Mouse (Mus musculus) C2C12 (cell line): ENCODE data around the gene A630010A05Rik. TPM values are rescaled to one million over a fixed set of nuclear protein-coding genes. Genes with fewer than 3 reads are reported as not detected.
"Not testable (repeated sequence)": the region's sequence is repeated elsewhere in the genome, so short reads cannot be mapped to it uniquely, and the experiment has no call there.

Experiments
- H3K27me3 ChIP-seq: one replicate; pipeline ENCODE4 v1.6.1; 2011; ENCODE audit not compliant: control insufficient read depth, insufficient read depth, insufficient read length
- H3K36me3 ChIP-seq: one replicate; pipeline ENCODE4 v1.6.1; 2011; ENCODE audit not compliant: control insufficient read depth, insufficient read depth
- H3K4me3 ChIP-seq: one replicate; pipeline ENCODE4 v1.5.1; 2011; ENCODE audit warnings: mild to moderate bottlenecking, control low read depth; ENCODE audit not compliant: poor library complexity, insufficient read depth, severe bottlenecking
- H3K79me2 ChIP-seq: one replicate; pipeline ENCODE4 v1.6.1; 2011; ENCODE audit not compliant: control insufficient read depth, insufficient read depth
- H3K79me3 ChIP-seq: one replicate; pipeline ENCODE4 v1.6.1; 2011; ENCODE audit warnings: low read depth, control low read depth
- H3ac ChIP-seq: one replicate; pipeline ENCODE3; 2011; ENCODE audit warnings: low read depth; ENCODE audit not compliant: control insufficient read depth, insufficient read length
- CEBPB ChIP-seq: IDR thresholded peaks from one replicate; pipeline ENCODE4 v1.6.1; 2011; ENCODE audit warnings: low read depth, mild to moderate bottlenecking, control low read depth, moderate library complexity
- CTCF ChIP-seq: IDR thresholded peaks from one replicate; pipeline ENCODE4 v1.5.1; 2011; ENCODE audit not compliant: control insufficient read depth, insufficient read depth, insufficient read length
- FOSL1 ChIP-seq: IDR thresholded peaks from one replicate; pipeline ENCODE4 v1.8.0; 2011; ENCODE audit warnings: mild to moderate bottlenecking, low read length; ENCODE audit not compliant: poor library complexity, insufficient read depth, severe bottlenecking
- MAX ChIP-seq: IDR thresholded peaks from one replicate; pipeline ENCODE4 v1.6.1; 2011; ENCODE audit warnings: mild to moderate bottlenecking, control low read depth
- MYOD1 ChIP-seq: IDR thresholded peaks from one replicate; pipeline ENCODE4 v1.6.1; 2011; ENCODE audit warnings: low read depth; ENCODE audit not compliant: control insufficient read depth, insufficient read length
- MYOG ChIP-seq: IDR thresholded peaks from one replicate; pipeline ENCODE4 v1.6.1; 2011; ENCODE audit not compliant: control insufficient read depth, insufficient read length; ENCODE audit errors: extremely low read depth
- USF1 ChIP-seq: IDR thresholded peaks from one replicate; pipeline ENCODE4 v1.6.1; 2011; ENCODE audit warnings: low read depth, mild to moderate bottlenecking, control low read depth, moderate library complexity
- long read RNA-seq, 2 experiments: library from polyadenylated mRNA; unstranded; transcript quantifications; one replicate each; pipeline ENCODE4 v2.0.0; 2019 to 2020
- polyA plus RNA-seq: library from polyadenylated mRNA; unstranded; fragments of >200 nt; fragmentation: generic; extraction: Trizol; gene quantifications from one replicate; pipeline ENCODE4 v1.2.1, GENCODE M21; 2012; ENCODE audit warnings: missing spikeins

The A630010A05Rik gene
- not detected for polyA plus RNA-seq
- long read RNA-seq, experiment 1: 0 reads
- long read RNA-seq, experiment 2: 0 reads

- Histone ChIP-seq H3K79me2 (no peaks in the 10 kb centered on the region), H3K27me3 (no peaks in the 10 kb centered on the region)
- TF ChIP-seq FOSL1 (no peak), CEBPB (no peak), USF1 (no peak), MYOG (no peak), CTCF (no peak), MYOD1 (no peak), MAX (no peak)
Observed at GRCm38 (mm10) chr16:14562017-14562416, at the start of gene A630010A05Rik. A630010A05Rik (plus strand) TSS chr16:14562317.

GRCm38 (mm10) chr16:14535766-14536165 lies 26.4 kb upstream of the A630010A05Rik start:
- Histone ChIP-seq H3ac (no peak overlapping the region), H3K36me3 (no peaks in the 10 kb centered on the region), H3K27me3 (peaks cover 3% of the 10 kb centered on the region), H3K79me2 (no peaks in the 10 kb centered on the region), H3K4me3 (no peak overlapping the region), H3K79me3 (no peaks in the 10 kb centered on the region)
- TF ChIP-seq CEBPB: no peak
- TF ChIP-seq MAX: no peak
- no peak for TF ChIP-seq USF1
- TF ChIP-seq MYOG: no peak
- no peak for TF ChIP-seq MYOD1
- TF ChIP-seq FOSL1: no peak

More at GRCm38 (mm10) chr16:14562017-14562416, at the start of gene A630010A05Rik:
- Histone ChIP-seq H3K79me3 (no peaks in the 10 kb centered on the region), H3ac (no peak within 1 kb of the TSS), H3K36me3 (no peaks in the 10 kb centered on the region), H3K4me3 (no peak within 1 kb of the TSS)

DNA sequence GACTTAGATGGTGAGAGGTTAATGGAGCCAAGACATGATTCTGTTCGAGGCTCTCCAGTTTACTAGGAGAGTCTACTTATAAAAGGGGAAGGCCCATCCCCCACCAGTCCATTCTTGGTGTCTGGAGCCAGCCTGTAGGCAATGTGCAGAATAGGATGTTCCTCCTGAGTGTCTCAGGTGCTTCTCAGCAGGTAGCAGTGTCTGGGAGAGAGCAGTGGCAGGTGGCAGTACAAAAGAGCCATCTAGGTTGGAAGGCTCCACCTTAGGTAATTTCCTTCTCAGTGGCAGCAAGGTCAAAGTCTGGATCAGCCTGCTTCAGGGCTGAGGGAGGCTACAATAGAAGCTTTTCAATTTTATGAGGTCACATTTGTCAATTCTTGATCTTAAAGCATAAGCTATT lies 4.9 kb upstream of the A630010A05Rik start:
- not testable (repeated sequence) for H3K27me3 ChIP-seq, H3K4me3 ChIP-seq, H3K79me3 ChIP-seq, H3ac ChIP-seq, H3K79me2 ChIP-seq, H3K36me3 ChIP-seq

Other genes starting within 250 kb of the A630010A05Rik start
- gene Fopnl, start 244.9 kb upstream of the A630010A05Rik start, polyA plus RNA-seq: 34.2 TPM
- gene Abcc1, start 200.8 kb upstream of the A630010A05Rik start, polyA plus RNA-seq: 35.8 TPM